Mouse (Mus musculus) hindbrain, embryonic 16.5 days (tissue): ENCODE measurements around the gene Gm4567. TPM values are rescaled to one million over a fixed set of nuclear protein-coding genes. Genes with fewer than 3 reads are reported as not detected.
"Not testable (repeated sequence)": the region's sequence is repeated elsewhere in the genome, so short reads cannot be mapped to it uniquely, and the experiment has no call there.

Experiments
- ATAC-seq: fragments of 200-750 bp; cut with Nextera tagmentation; 2 replicates; pipeline ENCODE4 v1.8.0; 2017; ENCODE audit warnings: moderate TSS enrichment, moderate library complexity
- H3K27ac ChIP-seq: fragments of 300-500 bp; sonication (generic); 2 replicates; pipeline ENCODE4 v1.5.1; 2014; ENCODE audit warnings: low read depth, mild to moderate bottlenecking, control low read depth, low read length, moderate library complexity
- H3K27me3 ChIP-seq: fragments of 300-500 bp; sonication (generic); replicated peaks from 2 replicates; pipeline ENCODE4 v1.6.1; 2014; ENCODE audit warnings: low read length; ENCODE audit not compliant: control insufficient read depth, insufficient read depth
- H3K36me3 ChIP-seq: fragments of 300-500 bp; sonication (generic); 2 replicates; pipeline ENCODE4 v1.6.1; 2014; ENCODE audit warnings: mild to moderate bottlenecking, low read length, moderate library complexity, mixed read lengths; ENCODE audit not compliant: control insufficient read depth, insufficient read depth
- H3K4me1 ChIP-seq: fragments of 300-500 bp; sonication (generic); 2 replicates; pipeline ENCODE4 v1.6.1; 2014; ENCODE audit warnings: low read depth, low read length; ENCODE audit not compliant: control insufficient read depth, insufficient read depth
- H3K4me2 ChIP-seq: fragments of 300-500 bp; sonication (generic); 2 replicates; pipeline ENCODE4 v1.6.1; 2014; ENCODE audit warnings: mild to moderate bottlenecking, low read length, control low read depth, moderate library complexity
- H3K4me3 ChIP-seq: fragments of 300-500 bp; sonication (generic); 2 replicates; pipeline ENCODE4 v1.5.1; 2014; ENCODE audit warnings: mild to moderate bottlenecking, low read length, control low read depth, moderate library complexity
- H3K9ac ChIP-seq: fragments of 300-500 bp; sonication (generic); 2 replicates; pipeline ENCODE4 v1.6.1; 2014; ENCODE audit warnings: low read depth, mild to moderate bottlenecking, control low read depth, low read length, moderate library complexity
- H3K9me3 ChIP-seq: fragments of 300-500 bp; sonication (generic); 2 replicates; pipeline ENCODE4 v1.6.1; 2014; ENCODE audit warnings: mild to moderate bottlenecking, low read length, moderate library complexity; ENCODE audit not compliant: control insufficient read depth
- WGBS: fragments of 180-500 bp; shearing (Covaris S2); extraction: QIAGEN DNeasy Blood & Tissue Kit; methylation state at CpG from one replicate; pipeline ENCODE4 v1.1.7; 2014; 5-methylcytosine and 5-hydroxymethylcytosine counted together
- polyA plus RNA-seq: library from polyadenylated mRNA; unstranded; fragments of >200 nt; fragmentation: Nextera tagmentation; extraction: Ambion mirVana; gene quantifications from 2 replicates; pipeline ENCODE4 v1.2.1, GENCODE M21; 2015

Gene Gm4567
- not detected in 2 replicates for polyA plus RNA-seq

DNA sequence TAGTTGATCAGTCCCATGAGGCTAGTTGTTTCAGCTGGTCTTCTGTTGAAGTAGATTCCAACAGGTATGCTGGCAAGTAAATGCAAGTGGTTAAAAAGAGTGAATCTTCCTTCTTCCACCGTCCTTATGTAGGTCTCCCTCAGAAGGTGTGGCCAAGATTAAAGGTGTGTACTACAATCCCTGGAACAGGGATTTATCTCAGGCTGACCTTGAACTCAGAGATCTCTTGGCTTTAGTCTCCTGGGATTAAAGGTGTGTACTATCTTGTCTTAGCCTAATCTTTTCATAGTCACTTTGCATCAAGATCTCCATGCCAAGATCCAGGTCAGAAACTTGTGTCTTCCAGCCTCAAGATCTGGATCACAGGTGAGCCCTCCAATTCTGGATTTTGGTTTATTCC is at the start of gene Gm4567:
Gm4567 (minus strand) TSS at position 101 of the 400 bp plus-strand sequence.
- H3K27me3 ChIP-seq, H3K4me2 ChIP-seq, H3K36me3 ChIP-seq, H3K4me1 ChIP-seq, H3K4me3 ChIP-seq, H3K9me3 ChIP-seq, ATAC-seq, H3K9ac ChIP-seq, H3K27ac ChIP-seq: not testable (repeated sequence)
- no CpG with 5 or more reads among the region's 1 CpGs for WGBS

- 44% methylated on average over 2 of the region's 3 CpGs for WGBS
- not testable (repeated sequence) for H3K27me3 ChIP-seq, H3K27ac ChIP-seq, H3K36me3 ChIP-seq, H3K4me2 ChIP-seq, H3K4me3 ChIP-seq, H3K9me3 ChIP-seq, H3K9ac ChIP-seq, H3K4me1 ChIP-seq, ATAC-seq
Measured at GRCm38 (mm10) chr7:22761397-22761796, 41.9 kb upstream of the Gm4567 start, which contains the start of gene Vmn1r157. TSS of gene Vmn1r157 (plus strand) at chr7:22761697.

GRCm38 (mm10) chr7:22692217-22692616 is 27.3 kb downstream of the Gm4567 start, which contains the start of gene Gm8693:
TSS of gene Gm8693 (minus strand) at chr7:22692317.
- not testable (repeated sequence) for H3K9ac ChIP-seq, H3K36me3 ChIP-seq, H3K27ac ChIP-seq, H3K4me3 ChIP-seq, H3K4me1 ChIP-seq, ATAC-seq, H3K27me3 ChIP-seq, H3K9me3 ChIP-seq, H3K4me2 ChIP-seq
- WGBS = no CpG with 5 or more reads among the region's 2 CpGs

Other genes starting within 250 kb of the Gm4567 start
- gene Vmn1r151, start 220.0 kb downstream of the Gm4567 start, polyA plus RNA-seq = not detected in 2 replicates
- not detected in 2 replicates for gene Vmn1r152, start 196.7 kb downstream of the Gm4567 start, polyA plus RNA-seq
- gene Gm8677, start 184.8 kb downstream of the Gm4567 start, polyA plus RNA-seq = not detected in 2 replicates
- gene Gm4201, start 154.4 kb downstream of the Gm4567 start, polyA plus RNA-seq = not detected in 2 replicates
- gene Gm4565, start 131.6 kb downstream of the Gm4567 start, polyA plus RNA-seq = not detected in 2 replicates
- not detected in 2 replicates for gene Vmn1r155, start 61.7 kb downstream of the Gm4567 start, polyA plus RNA-seq
- gene Gm8693, start 27.4 kb downstream of the Gm4567 start, polyA plus RNA-seq = not detected in 2 replicates
- gene Vmn1r157, start 42.0 kb upstream of the Gm4567 start, polyA plus RNA-seq = not detected in 2 replicates
- not detected in 2 replicates for gene Vmn1r158, start 71.1 kb upstream of the Gm4567 start, polyA plus RNA-seq
- not detected in 2 replicates for gene Vmn1r159, start 123.9 kb upstream of the Gm4567 start, polyA plus RNA-seq
- not detected in 2 replicates for gene Vmn1r160, start 151.5 kb upstream of the Gm4567 start, polyA plus RNA-seq